Mouse (Mus musculus) neural tube, embryonic 14.5 days (tissue): ENCODE results near the gene Pgap3. TPM values are rescaled to one million over a fixed set of nuclear protein-coding genes. Genes with fewer than 3 reads are reported as not detected.

Experiments
- polyA plus RNA-seq: library from polyadenylated mRNA; unstranded; fragments of >200 nt; fragmentation: Nextera tagmentation; extraction: Ambion mirVana; gene quantifications from 2 replicates; pipeline ENCODE4 v1.2.1, GENCODE M21; 2014

Pgap3 gene
- polyA plus RNA-seq, 1 experiment from 2014 or later = 6.2 TPM

Other genes with a start within 250 kb of the Pgap3 start
- 56.7 and 61.1 TPM in 2 replicates for gene Med1, start 207.2 kb downstream of the Pgap3 start, polyA plus RNA-seq
- gene Cdk12, start 197.4 kb downstream of the Pgap3 start, polyA plus RNA-seq = 11.3 TPM in 2 replicates
- gene Neurod2, start 70.8 kb downstream of the Pgap3 start, polyA plus RNA-seq = 25.3 and 25.5 TPM in 2 replicates
- 1.3 and 2.4 TPM in 2 replicates for gene Ppp1r1b, start 52.1 kb downstream of the Pgap3 start, polyA plus RNA-seq
- 28.0 and 35.6 TPM in 2 replicates for gene Stard3, start 42.1 kb downstream of the Pgap3 start, polyA plus RNA-seq
- 0.29 and 0.39 TPM in 2 replicates for gene Tcap, start 16.7 kb downstream of the Pgap3 start, polyA plus RNA-seq
- 1.8 and 2.6 TPM in 2 replicates for gene Pnmt, start 14.0 kb downstream of the Pgap3 start, polyA plus RNA-seq
- 5.9 and 9.1 TPM in 2 replicates for gene Erbb2, start 12.0 kb upstream of the Pgap3 start, polyA plus RNA-seq
- gene Mien1, start 38.5 kb upstream of the Pgap3 start, polyA plus RNA-seq = 234 and 247 TPM in 2 replicates
- gene Grb7, start 45.9 kb upstream of the Pgap3 start, polyA plus RNA-seq = 0.86 and 0.97 TPM in 2 replicates
- gene Ikzf3, start 145.5 kb upstream of the Pgap3 start, polyA plus RNA-seq = 0.20 and 0.22 TPM in 2 replicates
- not detected in 2 replicates for gene Zpbp2, start 150.6 kb upstream of the Pgap3 start, polyA plus RNA-seq
- 14.5 and 16.2 TPM in 2 replicates for gene Ormdl3, start 186.9 kb upstream of the Pgap3 start, polyA plus RNA-seq
- gene Lrrc3c, start 197.8 kb upstream of the Pgap3 start, polyA plus RNA-seq = not detected in 2 replicates
- 0.37 and 0.76 TPM in 2 replicates for gene Gm12355, start 225.2 kb upstream of the Pgap3 start, polyA plus RNA-seq
- gene Gsdma3, start 225.9 kb upstream of the Pgap3 start, polyA plus RNA-seq = not detected in 2 replicates
- not detected in 2 replicates for gene Gsdma2, start 246.3 kb upstream of the Pgap3 start, polyA plus RNA-seq